Mouse (Mus musculus) cerebellum, postnatal 10 days (tissue): ENCODE data around the gene H2-DMb2.

Source experiments
- DNase-seq, 2 experiments: peaks; one replicate each; pipeline ENCODE4 v3.0.0; 2021; ENCODE audit warnings: mixed read lengths in 2 of 2

Gene H2-DMb2

GRCm38 (mm10) chr17:34143033-34143432 lies at the start of gene H2-DMb2:
Gene H2-DMb2, plus strand, starts transcription at chr17:34143307.
- no peak for DNase-seq

- DNase-seq = no peak
These were observed 48.6 kb upstream of the H2-DMb2 start for GRCm38 (mm10) chr17:34094283-34095035.

DNA sequence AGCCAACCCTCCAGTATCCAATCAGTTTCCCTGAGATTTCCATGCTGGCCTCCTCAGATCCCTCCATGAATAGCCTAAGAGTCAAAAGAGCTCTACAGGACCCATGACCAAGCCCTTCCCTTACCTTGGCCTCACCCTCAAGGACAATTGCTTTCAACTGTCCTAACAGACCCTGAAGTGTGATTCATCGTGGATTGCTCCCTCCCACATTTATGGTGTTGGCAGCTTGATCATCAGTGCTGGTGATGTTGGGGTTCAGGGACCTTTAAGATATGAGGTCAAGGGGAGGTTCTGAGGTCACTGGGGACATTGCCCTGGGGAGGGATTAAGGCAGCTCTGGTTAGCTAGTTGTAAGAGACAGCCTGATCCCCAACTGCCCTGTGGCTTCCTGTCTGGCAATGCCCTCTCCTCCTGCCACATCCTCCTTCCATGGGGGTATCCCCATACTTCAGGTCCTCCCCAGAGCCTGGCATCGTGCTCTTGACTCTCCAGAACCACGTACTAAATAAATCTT lies 46.6 kb upstream of the H2-DMb2 start:
- no peak for DNase-seq

GRCm38 (mm10) chr17:34097272-34097671 lies 45.8 kb upstream of the H2-DMb2 start:
- no peak for DNase-seq

GRCm38 (mm10) chr17:34098709-34099479 lies 44.2 kb upstream of the H2-DMb2 start:
- no peak for DNase-seq

GRCm38 (mm10) chr17:34099531-34099930 lies 43.6 kb upstream of the H2-DMb2 start:
- DNase-seq = no peak

- DNase-seq = no peak
These were observed 41.9 kb upstream of the H2-DMb2 start for GRCm38 (mm10) chr17:34101185-34101584.

- DNase-seq = peak; percentile 97 to 99
These were observed 41.5 kb upstream of the H2-DMb2 start for GRCm38 (mm10) chr17:34101604-34102032.

DNA sequence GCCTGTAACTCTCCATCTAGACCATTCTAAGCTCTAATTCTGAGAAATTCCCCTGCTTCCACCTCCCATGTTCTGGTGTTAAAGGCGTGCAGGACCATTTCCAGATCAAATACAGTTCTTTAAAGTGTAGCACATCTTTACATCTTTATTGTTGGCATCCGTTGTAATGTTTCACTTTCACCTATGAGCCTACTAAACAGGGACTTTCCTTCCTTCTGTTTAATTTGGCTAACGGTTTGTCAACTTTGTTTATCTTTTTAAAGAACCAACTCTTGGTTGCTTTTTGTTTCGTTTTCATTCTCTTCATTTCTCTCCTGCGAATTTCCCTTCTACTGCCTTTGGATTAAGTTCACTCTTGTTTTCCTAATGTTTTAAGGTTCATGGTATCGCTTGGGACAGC lies 40.3 kb upstream of the H2-DMb2 start:
- DNase-seq = no peak

DNA sequence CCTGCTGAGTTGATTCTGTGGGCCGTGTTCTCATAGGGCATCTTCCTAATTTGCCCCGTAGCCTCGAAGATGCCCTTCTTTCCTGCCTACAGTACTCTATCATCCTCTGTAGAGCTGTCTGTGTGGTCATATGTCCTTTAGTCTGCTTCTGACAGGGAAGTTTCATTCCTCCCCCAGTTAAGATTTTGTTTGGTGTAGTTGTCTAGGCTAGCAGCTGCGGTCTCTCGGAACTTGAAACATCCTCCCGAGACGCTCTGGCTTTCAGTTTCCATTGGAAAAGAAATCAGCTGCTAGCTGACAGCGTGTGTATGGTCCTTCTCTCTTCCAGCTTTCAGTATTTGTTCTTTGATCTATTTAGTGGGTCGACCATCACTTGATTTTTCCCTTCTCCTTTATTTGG lies 38.3 kb upstream of the H2-DMb2 start:
- DNase-seq = no peak

DNA sequence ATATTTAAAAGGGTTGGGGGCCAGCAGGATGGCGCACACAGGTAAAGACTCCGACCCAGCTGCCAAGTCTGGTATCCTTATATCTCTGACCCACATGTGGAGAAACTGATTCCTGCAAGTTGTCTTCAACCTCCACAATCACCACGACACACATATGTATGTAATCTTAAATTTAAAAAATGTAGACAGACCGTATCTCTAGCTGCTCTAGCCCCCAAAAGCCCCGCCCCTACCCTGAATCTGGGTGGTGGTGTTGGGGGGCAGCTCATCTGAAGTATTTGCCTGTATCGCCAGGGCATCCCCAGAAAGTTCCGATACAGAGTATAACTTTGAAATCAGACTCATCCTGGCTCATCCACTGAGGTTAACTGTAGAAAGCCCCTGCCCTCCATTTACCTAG lies 36.6 kb upstream of the H2-DMb2 start:
- DNase-seq = no peak

DNA sequence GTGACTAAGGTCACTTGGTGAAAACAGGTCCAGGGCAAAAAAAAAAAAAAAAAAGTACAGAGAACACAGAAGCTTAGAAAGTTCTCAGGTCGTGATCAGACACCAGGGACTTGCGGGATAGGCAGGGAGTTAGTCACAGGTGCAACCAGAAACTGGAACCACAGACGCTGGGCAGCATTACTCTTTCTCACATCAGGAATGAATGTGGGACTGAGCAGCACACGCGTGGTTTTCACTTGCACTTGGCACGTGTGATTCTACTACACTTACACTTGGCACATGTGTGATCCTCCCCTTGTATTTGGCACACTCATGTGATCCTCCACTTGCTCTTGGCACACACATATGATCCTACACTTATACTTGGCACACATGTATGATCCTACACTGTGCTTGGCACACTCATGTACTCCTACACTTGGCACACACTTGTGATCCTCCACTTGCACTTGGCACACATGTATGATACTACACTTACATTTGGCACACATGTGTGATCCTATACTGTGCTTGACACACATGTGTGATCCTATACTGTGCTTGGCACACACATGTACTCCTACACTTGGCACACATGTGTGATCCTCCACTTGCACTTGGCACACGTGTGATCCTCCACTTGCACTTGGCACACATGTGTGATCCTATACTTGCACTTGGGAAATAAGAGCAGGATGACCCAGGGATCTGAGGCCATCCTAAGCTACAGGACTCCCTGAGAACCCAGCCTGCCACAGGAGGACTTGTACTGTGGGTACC lies 35.8 kb upstream of the H2-DMb2 start:
- DNase-seq = no peak

- DNase-seq = no peak
These were observed 34.6 kb upstream of the H2-DMb2 start for GRCm38 (mm10) chr17:34108460-34108859.

GRCm38 (mm10) chr17:34109038-34109805 lies 33.9 kb upstream of the H2-DMb2 start:
- DNase-seq = peak; percentile 61 to 72

DNA sequence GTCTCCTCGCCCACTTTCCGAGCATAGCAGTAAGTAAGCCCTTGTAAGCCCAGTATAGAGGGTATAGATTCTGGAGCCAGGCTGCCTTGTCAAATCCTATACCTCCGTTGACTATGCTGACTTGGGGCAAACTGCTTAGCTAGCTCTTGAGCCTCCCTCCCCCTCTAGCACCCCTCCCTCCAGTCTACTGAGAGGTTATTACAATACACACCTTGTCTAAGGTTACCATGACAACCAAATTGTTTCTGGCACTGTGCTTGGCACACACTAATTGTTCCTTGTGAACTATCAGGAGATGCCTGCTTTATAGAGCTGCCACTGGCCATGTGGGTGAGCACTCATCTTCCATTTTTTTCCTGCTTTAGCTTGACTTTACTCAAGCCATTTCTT lies 33.3 kb upstream of the H2-DMb2 start:
- no peak for DNase-seq

DNA sequence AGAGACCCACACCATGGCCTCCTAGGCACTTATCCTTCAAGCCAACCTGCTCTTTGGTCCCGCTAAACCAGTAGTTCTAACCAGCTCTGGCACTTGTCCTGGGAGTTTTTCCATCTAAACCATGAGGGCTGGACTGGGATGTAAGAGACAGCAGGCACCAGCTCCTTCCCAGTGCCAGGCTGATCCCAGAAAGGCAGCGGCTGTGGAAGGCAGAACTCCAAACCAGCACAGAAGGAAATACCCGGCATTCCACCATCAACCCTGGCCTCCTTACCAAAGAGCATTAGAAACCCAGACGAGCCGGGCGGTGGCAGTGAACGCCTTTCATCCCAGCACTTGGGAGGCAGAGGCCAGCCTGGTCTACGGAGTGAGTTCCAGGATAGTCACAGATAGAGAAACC lies 32.8 kb upstream of the H2-DMb2 start:
- DNase-seq = no peak

GRCm38 (mm10) chr17:34114114-34114513 lies 29.0 kb upstream of the H2-DMb2 start:
- DNase-seq = no peak

- peak in 1 of 2 experiments; percentile 46 for DNase-seq
These were observed 26.3 kb upstream of the H2-DMb2 start for GRCm38 (mm10) chr17:34116736-34117370.

DNA sequence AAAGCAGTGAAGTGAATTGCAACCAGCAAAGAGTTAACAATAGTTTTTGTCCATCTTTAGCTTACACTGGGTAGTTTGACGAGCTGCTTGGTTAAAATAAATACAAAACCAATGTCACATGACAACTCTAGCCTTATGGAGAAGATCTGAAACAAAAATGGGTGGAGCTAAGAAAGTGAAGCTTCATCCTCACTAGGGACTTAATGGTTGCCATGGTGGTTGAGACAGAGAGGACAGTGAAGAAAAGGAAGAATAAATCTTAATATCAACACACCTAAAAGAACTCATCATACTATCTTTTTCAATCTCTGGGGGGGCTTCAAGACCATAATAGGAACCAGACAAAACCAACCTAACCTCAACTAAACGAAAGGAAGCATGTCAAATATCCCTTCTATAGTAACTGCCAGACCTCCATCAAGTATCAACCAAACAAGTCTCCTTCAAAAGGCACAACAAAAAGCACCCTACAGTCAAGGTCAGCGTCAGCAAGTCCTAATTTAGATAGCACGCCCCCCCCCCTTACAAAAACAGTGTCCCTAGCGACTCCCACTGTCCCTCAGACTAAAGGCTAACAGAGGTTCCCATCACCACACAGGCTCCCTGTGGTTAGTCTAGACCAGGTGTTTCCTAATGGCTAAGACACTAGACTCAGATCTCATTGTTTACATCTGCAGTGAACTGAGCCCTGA lies 25.5 kb upstream of the H2-DMb2 start:
- DNase-seq = no peak

DNA sequence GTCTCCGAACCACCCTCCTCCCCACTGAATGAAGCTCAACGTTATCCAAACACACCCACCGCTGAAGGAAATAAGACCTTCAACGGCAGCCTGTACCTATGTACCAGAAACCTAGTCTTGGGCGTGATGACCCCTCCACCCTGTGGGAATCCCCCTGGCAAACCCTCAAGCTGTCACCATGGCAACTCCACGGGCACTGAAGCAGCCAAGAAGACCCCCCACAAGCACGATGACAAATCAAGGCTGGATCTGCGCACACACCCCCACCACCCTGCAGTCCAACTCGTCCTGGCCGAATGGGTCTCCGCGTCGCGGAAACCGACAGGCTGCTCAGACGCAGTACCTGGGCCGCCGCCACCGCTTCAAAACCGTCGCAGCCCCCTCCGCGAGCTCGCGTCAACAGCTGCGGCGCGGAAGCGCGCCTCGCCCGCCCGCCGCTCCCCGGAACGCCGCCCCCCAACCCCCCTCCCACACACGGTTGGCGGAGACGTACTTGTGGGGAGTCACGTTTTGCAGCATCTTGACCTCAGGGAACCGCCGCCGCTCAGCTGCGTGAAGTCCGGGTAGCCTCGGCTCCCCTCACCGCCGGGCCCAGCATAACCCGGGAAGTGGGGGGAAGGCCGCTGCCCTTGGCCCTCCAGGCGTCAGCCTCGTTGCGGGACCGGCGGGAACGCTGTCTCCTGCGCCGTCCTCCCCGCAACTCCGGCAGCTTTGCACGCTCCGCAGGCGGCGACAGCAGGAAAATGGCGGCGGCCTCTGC lies 24.8 kb upstream of the H2-DMb2 start:
- DNase-seq = peak; percentile 86 to 90

GRCm38 (mm10) chr17:34118873-34119248 lies 24.2 kb upstream of the H2-DMb2 start:
- no peak for DNase-seq
